Mouse (Mus musculus) gastrocnemius, adult 8-10 months (tissue): Measurements from ENCODE around the gene Zfp385a. TPM values are rescaled to one million over a fixed set of nuclear protein-coding genes. Genes with fewer than 3 reads are reported as not detected.
A peak's percentile ranks its signal among the peaks of the same experiment; 100 is the strongest.

Experiments
- DNase-seq, 2 experiments: peaks; one replicate each; pipeline ENCODE4 v3.0.0; 2022; ENCODE audit warnings: low spot score in 2 of 2
- total RNA-seq, 4 experiments: library from RNA; stranded (reverse); gene quantifications; 2 replicates each; pipeline ENCODE4 v1.2.4; 2022

The Zfp385a gene
- 1 to 10 TPM; 5.7 to 6.4 (median 5.9) TPM for total RNA-seq

GRCm38 (mm10) chr15:103339961-103340337, at the start of gene Zfp385a:
Gene Zfp385a, minus strand, starts transcription at chr15:103340093.
- no peak for DNase-seq

- DNase-seq, result no peak
Observed at GRCm38 (mm10) chr15:103388556-103389145, 48.8 kb upstream of the Zfp385a start.

GRCm38 (mm10) chr15:103383771-103384488, 44.0 kb upstream of the Zfp385a start:
- DNase-seq, result no peak

- peak; percentile 34 to 49 for DNase-seq
Observed at GRCm38 (mm10) chr15:103382795-103383406, 43.0 kb upstream of the Zfp385a start.

GRCm38 (mm10) chr15:103382075-103382474, 42.2 kb upstream of the Zfp385a start:
- DNase-seq, result no peak

GRCm38 (mm10) chr15:103378665-103379356, 38.9 kb upstream of the Zfp385a start:
- DNase-seq, result no peak

- no peak for DNase-seq
Observed at GRCm38 (mm10) chr15:103377752-103378664, 38.1 kb upstream of the Zfp385a start.

- no peak for DNase-seq
Observed at GRCm38 (mm10) chr15:103376837-103377269, 37.0 kb upstream of the Zfp385a start.

- no peak for DNase-seq
Observed at GRCm38 (mm10) chr15:103375112-103375800, 35.4 kb upstream of the Zfp385a start.

GRCm38 (mm10) chr15:103372461-103372860, 32.6 kb upstream of the Zfp385a start:
- no peak for DNase-seq

- no peak for DNase-seq
Observed at GRCm38 (mm10) chr15:103371741-103372140, 31.8 kb upstream of the Zfp385a start.

GRCm38 (mm10) chr15:103371208-103371607, 31.3 kb upstream of the Zfp385a start:
- DNase-seq, result peak; percentile 36 to 58

GRCm38 (mm10) chr15:103370462-103370861, 30.6 kb upstream of the Zfp385a start:
- DNase-seq, result no peak

GRCm38 (mm10) chr15:103369123-103369522, 29.2 kb upstream of the Zfp385a start:
- no peak for DNase-seq

- no peak for DNase-seq
Observed at GRCm38 (mm10) chr15:103368179-103368940, 28.5 kb upstream of the Zfp385a start.

- DNase-seq, result peak; percentile 64 to 74
Observed at GRCm38 (mm10) chr15:103366376-103367149, 26.7 kb upstream of the Zfp385a start, which contains the start of gene Itga5. Gene Itga5, minus strand, starts transcription at chr15:103366763.

GRCm38 (mm10) chr15:103365471-103366375, 25.8 kb upstream of the Zfp385a start:
- DNase-seq, result no peak

GRCm38 (mm10) chr15:103364761-103365160, 24.9 kb upstream of the Zfp385a start:
- DNase-seq, result no peak
